In the genomic region with DNA sequence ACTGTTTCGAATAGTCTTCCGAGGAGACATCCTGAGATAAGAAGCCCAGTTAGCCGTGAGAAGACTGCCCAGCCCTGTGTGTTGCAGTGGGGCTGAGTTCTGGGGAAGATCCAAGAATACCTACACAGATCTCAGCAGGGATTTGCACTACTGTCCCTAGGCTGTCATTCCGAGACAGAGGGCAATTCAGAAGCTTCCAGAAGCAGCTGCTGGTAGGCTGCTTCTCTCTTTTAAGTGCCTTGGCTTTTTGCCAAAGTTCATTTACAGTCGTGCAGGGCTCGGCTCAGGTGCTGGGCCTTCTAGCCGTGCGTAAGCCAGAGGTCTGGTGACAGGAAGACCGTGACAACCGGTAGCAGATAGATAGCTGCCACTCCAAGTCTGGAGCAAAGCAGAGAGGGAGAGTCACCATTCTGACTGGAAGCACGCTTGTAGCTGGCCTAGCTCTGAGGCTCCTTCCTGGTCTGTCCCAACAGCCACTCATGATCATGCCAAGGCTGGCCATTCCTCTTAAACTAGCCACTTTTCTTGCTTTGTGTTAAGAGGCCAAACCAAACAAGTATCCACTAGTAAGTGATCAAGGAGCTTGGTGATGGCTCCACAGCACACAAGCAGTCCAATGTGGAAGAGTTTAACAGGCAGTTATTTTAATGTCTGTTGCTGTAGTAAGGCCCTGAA, we compare ENCODE assay signal across 10 mouse cellular contexts. TPM values are rescaled to one million over a fixed set of nuclear protein-coding genes. Genes with fewer than 3 reads are reported as not detected.
DNase-seq lines count a peak whose midpoint lies in the region; ATAC-seq and TF ChIP-seq lines count a peak whose summit lies in the region.
"Had no signal": no experiment of that assay in that cellular context is flagged by ENCODE, and none has a peak within 500 bp of the region (broad histone marks: within the 10 kb centered on the region; RNA-seq: fewer than 3 reads in every experiment).

No protein-coding gene starts in this region.

- H3K4me1 ChIP-seq in lung, adult 2 months (ENCODE audit: control insufficient read depth, insufficient read depth, low read length): peaks cover 5% of the 10 kb centered on the region; the same call in 1 of the 2 replicates
- H3K4me1 ChIP-seq in embryonic facial prominence, embryonic 14.5 days (ENCODE audit: control insufficient read depth, insufficient read depth, low read length): peaks cover 4% of the 10 kb centered on the region
- H3K4me1 ChIP-seq in hindbrain, postnatal 0 days (ENCODE audit: insufficient read depth, low read length): peaks cover 19% of the 10 kb centered on the region
- no peaks in the 10 kb centered on the region for H3K4me1 ChIP-seq in stomach, embryonic 16.5 days (ENCODE audit: control insufficient read depth, insufficient read depth, low read length)

- H3K9ac ChIP-seq in embryonic facial prominence, embryonic 14.5 days (ENCODE audit: low read depth, low read length): no peak overlapping the region
- H3K9ac ChIP-seq in hindbrain, postnatal 0 days (replicated peaks; ENCODE audit: low read length): no peak overlapping the region
- 0 out of 2 replicates have a peak overlapping the region, but pooled peaks have one; percentile 9 for H3K9ac ChIP-seq in stomach, embryonic 16.5 days (ENCODE audit: low read length)

- H3K36me3 ChIP-seq in embryonic facial prominence, embryonic 14.5 days (ENCODE audit: control insufficient read depth, insufficient read depth, low read length): no peaks in the 10 kb centered on the region
- no peaks in the 10 kb centered on the region for H3K36me3 ChIP-seq in hindbrain, postnatal 0 days (ENCODE audit: insufficient read depth, low read length)
- H3K36me3 ChIP-seq in stomach, embryonic 16.5 days (ENCODE audit: control insufficient read depth, insufficient read depth, low read length): no peaks in the 10 kb centered on the region

- H3K4me2 ChIP-seq in embryonic facial prominence, embryonic 14.5 days (ENCODE audit: low read depth, low read length): no peak overlapping the region
- no peak overlapping the region for H3K4me2 ChIP-seq in hindbrain, postnatal 0 days (ENCODE audit: low read depth, low read length)
- no peak overlapping the region for H3K4me2 ChIP-seq in stomach, embryonic 16.5 days (ENCODE audit: low read depth, low read length)

- peak overlapping the region; percentile 23; the same call in 1 of the 2 replicates for H3K27ac ChIP-seq in embryonic facial prominence, embryonic 14.5 days (replicated peaks; ENCODE audit: low read depth, low read length)
- peak overlapping the region; percentile 54; the same call in 1 of the 2 replicates for H3K27ac ChIP-seq in hindbrain, postnatal 0 days
- H3K27ac ChIP-seq in stomach, embryonic 16.5 days (ENCODE audit: low read length): no peak overlapping the region; the same call in 1 of the 2 replicates

- H3K9me3 ChIP-seq in embryonic facial prominence, embryonic 14.5 days (ENCODE audit: control insufficient read depth, low read length): no peaks in the 10 kb centered on the region
- H3K9me3 ChIP-seq in hindbrain, postnatal 0 days (ENCODE audit: low read length): no peaks in the 10 kb centered on the region
- no peaks in the 10 kb centered on the region for H3K9me3 ChIP-seq in stomach, embryonic 16.5 days (replicated peaks; ENCODE audit: control insufficient read depth, low read length)

- H3K4me3 ChIP-seq in lung, adult 2 months (replicated peaks; ENCODE audit: extremely low read depth, low read depth, low read length): no peak overlapping the region
- no peak overlapping the region for H3K4me3 ChIP-seq in embryonic facial prominence, embryonic 14.5 days (ENCODE audit: low read depth, low read length)
- H3K4me3 ChIP-seq in hindbrain, postnatal 0 days (ENCODE audit: low read length): no peak overlapping the region
- H3K4me3 ChIP-seq in stomach, embryonic 16.5 days (replicated peaks; ENCODE audit: low read length): no peak overlapping the region
- H3K4me3 ChIP-seq: myocyte had no signal

- peak; percentile 14 for DNase-seq in lung, adult 2 months
- no peak for DNase-seq in lung, postnatal 14 days
- DNase-seq in embryonic facial prominence, embryonic 14.5 days (ENCODE audit: low spot score): peak; percentile 82
- DNase-seq in hindbrain, postnatal 0 days (ENCODE audit: low spot score): peak; percentile 76
- no peak for DNase-seq in cerebellum, adult 11 months
- no peak for DNase-seq in spleen, postnatal 4 days (ENCODE audit: low spot score in 2 of 2)
- DNase-seq in gastrocnemius, postnatal 25 days: no peak
- DNase-seq: gastrocnemius, postnatal 36 days had no signal

- peak; percentile 36; the same call in 1 of the 2 replicates for ATAC-seq in embryonic facial prominence, embryonic 14.5 days (ENCODE audit: low read depth)
- ATAC-seq in hindbrain, postnatal 0 days: peak; percentile 25; the same call in 1 of the 2 replicates
- peak; percentile 37; the same call in 1 of the 2 replicates for ATAC-seq in stomach, embryonic 16.5 days (ENCODE audit: insufficient read depth, low FRiP score)

- no peaks in the 10 kb centered on the region for H3K27me3 ChIP-seq in embryonic facial prominence, embryonic 14.5 days (replicated peaks; ENCODE audit: control insufficient read depth, insufficient read depth, low read length)
- H3K27me3 ChIP-seq in hindbrain, postnatal 0 days (ENCODE audit: insufficient read depth, low read length): no peaks in the 10 kb centered on the region
- H3K27me3 ChIP-seq in stomach, embryonic 16.5 days (ENCODE audit: control insufficient read depth, insufficient read depth, low read length): no peaks in the 10 kb centered on the region

- 28% methylated on average over 11 of the region's 11 CpGs for WGBS in lung, adult 2 months
- WGBS in embryonic facial prominence, embryonic 14.5 days: 47% methylated on average over 11 of the region's 11 CpGs
- 36% methylated on average over 11 of the region's 11 CpGs for WGBS in hindbrain, postnatal 0 days
- WGBS in stomach, embryonic 16.5 days: 44% methylated on average over 11 of the region's 11 CpGs

- no peak for TF ChIP-seq POLR2A in lung, adult 2 months (IDR thresholded peaks at IDR 0.05; ENCODE audit: borderline replicate concordance, extremely low read depth, low read depth, low read length)

- TF ChIP-seq CTCF in lung, adult 2 months (IDR thresholded peaks at IDR 0.05; ENCODE audit: insufficient read depth, low read length): no peak
- no peak for TF ChIP-seq CTCF in hindbrain, postnatal 0 days (IDR thresholded peaks at IDR 0.05; ENCODE audit: low read depth)

RNA-seq across cellular contexts. Expression of a gene that starts 49.3 kb away (rescaled TPM):
- polyA plus RNA-seq in lung, adult 2 months (2012; rRNA removed): 20.1 and 24.7 TPM in 2 replicates
- 14.0 and 16.9 TPM in 2 replicates for polyA plus RNA-seq in embryonic facial prominence, embryonic 14.5 days (2014; fragmentation: Nextera tagmentation; extraction: Ambion mirVana)
- 32.7 and 38.9 TPM in 2 replicates for total RNA-seq in hindbrain, postnatal 0 days (2014; rRNA removed)
- 14.0 and 15.4 TPM in 2 replicates for polyA plus RNA-seq in hindbrain, postnatal 0 days (2015; fragmentation: Nextera tagmentation; extraction: Ambion mirVana)
- 7.2 and 7.8 TPM in 2 replicates for polyA plus RNA-seq in stomach, embryonic 16.5 days (2015; fragmentation: Nextera tagmentation; extraction: Ambion mirVana)
- total RNA-seq in gastrocnemius, postnatal 25 days (2021): 10 to 100 TPM; 75.7 to 86.2 TPM

Comparison
In these comparisons a context has a peak if more than half of its experiments do, and no peak if none do; other contexts are left out.
1. DNase-seq: peak in lung, adult 2 months (single experiment), embryonic facial prominence, embryonic 14.5 days (single experiment) and hindbrain, postnatal 0 days (single experiment); none in lung, postnatal 14 days (single experiment), cerebellum, adult 11 months (single experiment), spleen, postnatal 4 days (0 of 2) and gastrocnemius, postnatal 25 days (single experiment).
2. Peak in every context shown above with its lines, with median percentiles within 50 percentile points of each other: ATAC-seq.